Mouse (Mus musculus): ENCODE measurements at regions not wholly inside any gene's neighbourhood (a gene's known extent, or its start where the extent isn't known, plus 50 kb on each side); places are given as distances from the start of the nearest gene placed in this dataset.

GRCm38 (mm10) chr4:56192516-56192915 is 547.4 kb upstream of the Gm26657 start:
- no peak for TF ChIP-seq ZC3H11A (IDR thresholded peaks at IDR 0.05; ENCODE audit: borderline replicate concordance, low read depth, low read length)
- TF ChIP-seq CHD2 (IDR thresholded peaks at IDR 0.05; ENCODE audit: low read depth, low read length): no peak
- TF ChIP-seq ZNF384 (IDR thresholded peaks at IDR 0.05; ENCODE audit: low read depth, low read length): no peak
- TF ChIP-seq HCFC1 (IDR thresholded peaks at IDR 0.05; ENCODE audit: borderline replicate concordance, insufficient read depth, low read length): no peak
